Mouse (Mus musculus) layer of hippocampus, adult 11-12 months (tissue): ENCODE data around the gene Loxl1.
A peak's percentile ranks its signal among the peaks of the same experiment; 100 is the strongest.

Source experiments
- DNase-seq: peaks from one replicate; pipeline ENCODE4 v3.0.0; 2022; ENCODE audit warnings: low spot score

Gene Loxl1

DNA sequence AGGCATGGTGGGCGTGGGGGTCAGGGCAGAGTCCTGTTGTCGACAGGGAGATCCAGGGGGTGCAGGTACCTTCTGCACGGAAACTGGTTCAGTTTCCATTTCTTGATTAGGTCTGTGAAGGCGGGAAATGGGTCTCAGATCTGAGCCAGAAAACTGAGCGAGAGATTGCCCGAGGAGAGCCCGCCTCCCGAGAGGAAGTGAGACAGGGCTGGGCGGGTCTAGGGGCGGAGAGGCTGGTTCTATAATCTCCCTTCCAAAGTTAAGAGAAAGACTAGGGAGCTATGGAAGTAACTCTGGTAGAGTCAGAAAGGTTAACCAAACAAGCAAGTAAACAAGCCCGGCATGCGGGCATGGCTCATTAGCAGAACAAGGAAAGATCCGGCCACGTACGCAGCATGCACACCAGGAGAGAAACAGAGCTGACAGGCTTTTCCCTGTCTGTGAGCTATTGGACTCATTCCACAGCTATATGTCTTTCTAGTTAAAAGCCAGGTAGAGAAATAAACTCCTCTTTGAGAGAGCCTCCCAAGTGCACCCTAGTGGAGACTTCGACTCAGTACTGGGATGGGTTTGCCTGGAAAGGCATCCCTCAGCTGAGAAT is 63.3 kb downstream of the Loxl1 start, which contains the start of gene Pml:
Gene Pml, minus strand, starts transcription at position 195 of the 601 bp plus-strand sequence.
- DNase-seq: peak; percentile 63

DNA sequence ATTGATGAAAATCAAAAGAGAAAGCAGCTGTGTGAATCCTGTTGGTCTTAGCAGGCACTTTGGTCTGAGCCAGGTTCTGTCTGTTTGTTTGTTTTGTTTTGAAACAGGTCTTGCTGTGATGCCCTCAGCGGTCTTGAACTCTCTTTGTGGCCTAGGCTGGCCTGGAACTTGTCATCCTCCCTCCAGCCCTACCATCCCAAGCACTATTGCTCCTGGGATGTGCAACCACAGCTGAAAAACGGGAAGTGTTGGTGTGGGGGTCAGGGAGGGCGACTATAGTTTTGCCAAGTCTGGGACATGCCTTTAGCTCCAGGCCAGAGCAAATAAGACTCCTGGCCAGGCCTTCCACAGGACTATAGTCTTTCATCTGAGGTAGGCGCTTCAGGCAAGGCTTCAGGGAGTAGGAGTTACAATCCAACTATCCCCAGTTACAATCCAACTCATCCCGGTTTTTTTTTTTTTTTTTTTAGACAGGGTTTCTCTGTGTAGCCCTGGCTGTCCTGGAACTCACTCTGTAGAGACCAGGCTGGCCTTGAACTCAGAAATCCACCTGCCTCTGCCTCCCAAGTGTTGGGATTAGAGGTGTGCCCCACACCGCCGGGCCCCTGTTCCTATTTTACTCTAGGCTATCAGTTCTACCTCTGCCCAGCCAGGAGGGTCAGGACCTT is 64.1 kb downstream of the Loxl1 start:
- DNase-seq: no peak

DNA sequence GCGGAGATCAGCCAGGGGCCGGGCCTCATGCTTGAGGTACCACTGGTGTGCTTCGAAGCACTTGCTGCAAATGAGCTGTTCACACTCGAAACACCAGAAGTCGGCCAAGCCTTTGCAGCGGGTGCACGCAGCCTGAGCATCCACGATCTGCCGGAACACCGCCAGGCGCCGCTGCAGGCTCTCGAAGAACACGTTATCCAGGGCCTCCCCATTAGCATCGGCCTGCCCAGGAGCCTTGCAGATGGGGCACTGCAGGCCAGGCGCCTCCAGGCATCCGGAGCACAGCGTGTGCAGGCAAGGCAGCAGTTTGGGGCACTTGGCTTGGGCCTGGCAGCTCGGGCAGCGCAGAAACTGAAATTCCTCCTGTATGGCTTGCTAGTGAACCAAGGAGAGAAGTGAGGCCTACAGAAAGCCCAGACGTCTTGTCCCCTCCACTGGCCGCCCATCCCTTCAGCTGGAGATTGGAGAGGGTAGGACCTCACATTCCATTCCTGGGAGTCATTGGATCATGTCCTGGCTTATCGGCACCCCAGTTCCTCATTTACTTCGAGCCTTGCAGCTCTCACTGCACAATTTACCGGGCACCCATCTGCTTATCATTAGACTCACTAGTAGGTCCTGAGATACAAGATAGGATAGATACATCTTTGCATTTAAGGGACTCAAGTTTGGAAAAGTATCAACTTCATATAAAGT is 65.8 kb downstream of the Loxl1 start:
- peak; percentile 79 for DNase-seq

DNA sequence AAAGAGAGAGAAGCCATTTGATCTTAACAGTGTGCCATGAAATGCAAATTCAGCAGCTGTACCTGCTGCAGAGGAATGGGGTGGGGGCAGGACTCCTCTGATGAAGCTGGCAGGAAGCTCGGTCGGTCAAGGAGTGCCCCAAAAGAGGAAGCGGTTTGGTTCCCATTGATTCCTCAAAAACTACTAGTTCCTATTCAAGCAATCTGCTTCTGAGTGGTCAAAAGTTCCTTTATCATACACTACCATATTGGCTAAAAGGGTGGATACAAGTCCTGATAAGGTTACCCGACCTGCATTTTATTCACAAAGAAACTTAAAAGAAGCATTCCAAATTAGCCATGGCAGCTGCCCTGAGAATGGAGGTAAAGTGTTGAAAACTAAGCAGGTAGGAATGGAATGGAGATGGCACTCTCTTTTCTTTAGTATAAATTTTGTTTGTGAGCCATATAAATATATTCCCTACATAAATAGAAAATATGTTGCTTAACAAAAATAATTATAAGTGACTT is 66.8 kb downstream of the Loxl1 start:
- no peak for DNase-seq

DNA sequence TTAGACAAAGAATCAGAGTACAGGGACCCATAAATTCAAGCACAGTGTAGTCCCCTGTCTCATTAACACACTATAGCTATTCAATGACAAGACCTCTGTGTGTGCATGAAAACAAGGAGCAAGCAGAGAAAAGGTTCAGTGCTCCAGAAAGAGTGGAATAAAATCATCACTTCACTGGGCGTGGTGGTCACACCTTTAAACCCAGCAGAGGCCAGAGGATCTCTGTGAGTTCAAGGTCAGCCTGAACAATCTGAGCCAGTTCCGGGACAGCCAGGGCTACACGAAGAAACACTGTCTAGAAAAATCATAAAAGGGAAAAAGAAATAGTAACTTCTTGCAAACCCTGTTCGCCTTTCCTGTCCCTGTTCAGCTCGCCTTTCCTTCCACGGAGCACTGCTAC is 69.3 kb downstream of the Loxl1 start:
- DNase-seq: no peak

GRCm38 (mm10) chr9:58242696-58243095 is 70.3 kb downstream of the Loxl1 start:
- DNase-seq: no peak

GRCm38 (mm10) chr9:58241780-58242485 is 71.1 kb downstream of the Loxl1 start:
- no peak for DNase-seq
